Mouse (Mus musculus): ENCODE measurements around the gene Phlda2. TPM values are rescaled to one million over a fixed set of nuclear protein-coding genes. Genes with fewer than 3 reads are reported as not detected.

Phlda2 gene
- total RNA-seq, 2 experiments from 2014 or later, result not detected

DNA sequence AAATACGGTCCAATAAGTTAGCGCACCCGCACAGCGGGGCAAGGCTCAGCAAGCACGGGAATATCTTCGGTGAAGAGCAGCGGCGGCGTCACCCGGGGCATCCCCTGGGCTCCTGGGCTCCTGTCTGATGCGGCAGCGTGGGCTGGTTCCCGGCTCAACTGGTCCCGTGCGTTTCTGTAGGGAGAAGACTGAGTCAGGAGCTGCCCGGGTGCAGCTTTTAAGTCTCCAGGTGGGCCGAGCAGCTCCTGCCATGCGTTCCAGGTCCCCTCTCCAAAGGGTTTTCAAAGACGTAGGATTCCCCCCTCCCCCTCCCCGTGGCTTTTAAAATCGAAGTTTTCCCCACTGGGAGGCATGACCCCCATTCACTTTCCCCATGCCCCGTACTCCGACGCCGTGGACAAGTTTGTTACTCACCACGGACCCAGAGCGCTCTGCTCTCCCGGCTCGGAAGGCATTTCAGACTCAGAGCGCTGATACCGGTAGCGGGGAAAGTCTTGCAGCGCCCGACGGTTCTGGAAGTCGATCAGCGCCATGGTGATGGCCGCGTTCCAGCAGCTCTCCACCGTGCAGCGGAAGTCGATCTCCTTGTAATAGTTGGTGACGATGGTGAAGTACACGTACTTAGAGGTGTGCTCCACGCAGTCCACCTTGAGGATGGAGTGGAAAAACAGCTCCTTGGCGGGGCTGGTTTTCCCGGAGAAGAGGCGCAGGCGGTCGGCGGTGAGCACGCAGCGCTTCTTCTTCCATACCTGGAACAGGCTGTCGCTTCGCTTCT, 1.1 kb downstream of the Phlda2 start:
- DNase-seq, result peak; percentile 56

DNA sequence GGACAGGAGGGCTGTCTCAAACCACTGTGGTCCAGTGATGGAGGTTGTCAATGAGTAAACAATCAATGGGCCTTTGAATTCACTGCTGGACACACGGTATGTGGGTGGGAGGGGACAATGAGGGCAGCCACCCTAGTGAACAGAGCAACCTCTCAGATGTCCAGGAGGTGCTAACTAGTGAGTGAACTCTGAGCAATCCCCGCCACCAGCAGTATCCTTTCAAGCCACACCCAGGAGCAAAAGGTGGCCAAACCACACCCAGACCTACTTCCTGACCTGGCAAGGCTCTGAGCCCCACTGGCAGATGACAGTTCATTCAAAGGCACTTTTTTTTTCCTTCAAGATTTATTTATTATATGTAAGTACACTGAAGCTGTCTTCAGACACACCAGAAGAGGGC, 2.0 kb downstream of the Phlda2 start:
- DNase-seq, result no peak

DNA sequence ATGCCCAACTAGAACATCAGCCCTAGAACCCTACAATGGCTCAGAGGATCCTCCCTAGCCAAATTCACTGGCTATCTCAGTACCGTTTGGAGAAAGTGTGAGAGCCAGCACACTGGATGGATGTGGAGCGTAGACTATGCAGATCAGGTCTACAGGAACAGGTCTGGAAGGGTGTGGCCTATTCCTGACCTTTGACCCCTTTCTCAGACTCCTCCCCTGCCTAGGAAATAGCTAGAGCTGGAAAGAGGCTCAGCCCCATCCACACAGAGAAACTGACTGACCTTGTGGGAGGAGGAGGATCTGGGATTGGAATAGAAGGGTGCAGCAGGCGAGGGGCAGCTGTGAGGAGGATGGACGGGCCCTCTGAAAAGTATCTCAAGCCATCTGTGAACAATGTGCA, 4.4 kb downstream of the Phlda2 start:
- no peak for DNase-seq

DNA sequence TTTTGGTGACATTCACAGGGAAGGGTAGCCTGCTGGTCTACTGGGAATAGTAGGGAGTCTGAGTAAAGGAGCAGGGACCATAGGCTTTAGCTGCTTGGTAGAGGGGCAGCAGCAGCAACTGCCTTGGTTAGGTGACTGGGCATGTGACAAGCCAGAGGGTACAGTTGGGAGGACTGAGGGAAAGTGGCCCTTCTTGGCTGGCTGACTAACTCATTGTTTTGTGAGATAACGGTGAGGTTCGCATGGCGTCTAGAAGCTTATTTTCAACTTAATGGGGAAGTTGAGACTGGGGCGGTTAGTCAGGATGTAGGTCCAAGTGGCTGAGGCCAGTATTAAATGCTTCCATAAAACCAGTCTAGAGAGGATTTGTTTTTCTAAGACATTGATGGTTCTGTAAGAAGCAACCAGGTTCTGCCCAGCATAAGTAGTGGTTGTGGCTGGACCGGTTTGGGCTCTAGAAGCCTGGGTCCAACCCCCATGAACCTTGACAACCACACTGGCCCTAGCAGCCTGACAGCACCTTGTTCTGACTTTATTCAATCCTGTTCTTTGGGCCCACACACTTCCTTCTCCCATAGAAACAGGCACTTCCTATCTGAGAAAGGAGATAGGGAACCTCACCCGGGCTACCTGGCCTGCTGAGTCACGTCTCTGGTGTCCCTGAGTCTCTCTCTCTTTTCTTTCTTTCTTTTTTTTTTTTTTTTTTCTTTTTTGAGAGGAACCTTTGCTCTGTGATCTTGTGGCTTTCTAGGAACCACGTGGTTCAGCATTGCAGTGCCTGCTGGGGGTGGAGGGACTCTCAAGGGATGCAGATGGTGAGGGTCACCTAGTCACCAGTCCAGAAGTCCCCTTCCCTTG, 7.6 kb downstream of the Phlda2 start:
- DNase-seq, result no peak

DNA sequence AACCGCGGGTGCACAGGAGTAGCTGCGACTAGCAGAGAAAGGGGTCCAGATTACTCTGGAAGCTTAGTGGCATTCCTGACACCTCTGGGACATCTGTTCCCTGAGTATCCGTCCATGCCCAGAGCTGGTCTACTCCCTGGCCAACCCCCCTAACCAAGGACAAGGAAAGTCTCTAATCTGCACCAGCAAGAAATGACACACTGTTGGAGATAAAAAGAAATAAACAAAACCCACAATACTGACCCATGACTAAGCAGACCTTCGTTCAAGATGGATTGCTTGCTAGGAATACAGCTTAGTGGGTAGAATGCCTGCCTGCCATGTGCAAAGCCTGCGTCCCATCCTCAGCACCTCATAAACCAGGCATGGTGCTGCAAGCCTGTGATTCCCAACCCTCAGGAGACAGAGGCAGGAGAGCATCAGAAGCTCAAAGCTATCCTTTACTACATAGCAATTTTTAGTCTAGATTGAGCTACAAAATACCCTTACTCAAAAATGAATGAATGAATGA, 9.3 kb downstream of the Phlda2 start:
- DNase-seq, result no peak

DNA sequence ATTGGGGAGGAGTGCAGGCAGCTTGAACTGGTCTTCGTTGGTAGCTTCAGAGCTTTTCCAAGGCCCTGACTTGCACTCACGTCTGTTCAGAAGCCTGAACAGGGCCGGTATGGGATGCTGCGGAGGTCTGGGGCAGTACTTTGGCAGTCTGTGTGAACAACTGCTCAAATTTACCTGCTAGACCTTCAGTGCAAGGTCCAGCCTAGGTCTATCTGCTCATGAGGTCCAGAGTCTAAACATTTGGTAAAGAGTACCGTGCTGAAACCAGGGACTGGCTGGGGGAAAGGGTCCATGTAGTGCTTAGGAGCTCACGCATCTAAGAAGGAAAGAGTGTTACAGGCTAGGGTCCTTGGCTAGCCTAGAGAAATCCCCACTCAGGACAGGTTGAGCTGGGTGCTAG, 13.2 kb downstream of the Phlda2 start:
- no peak for DNase-seq

DNA sequence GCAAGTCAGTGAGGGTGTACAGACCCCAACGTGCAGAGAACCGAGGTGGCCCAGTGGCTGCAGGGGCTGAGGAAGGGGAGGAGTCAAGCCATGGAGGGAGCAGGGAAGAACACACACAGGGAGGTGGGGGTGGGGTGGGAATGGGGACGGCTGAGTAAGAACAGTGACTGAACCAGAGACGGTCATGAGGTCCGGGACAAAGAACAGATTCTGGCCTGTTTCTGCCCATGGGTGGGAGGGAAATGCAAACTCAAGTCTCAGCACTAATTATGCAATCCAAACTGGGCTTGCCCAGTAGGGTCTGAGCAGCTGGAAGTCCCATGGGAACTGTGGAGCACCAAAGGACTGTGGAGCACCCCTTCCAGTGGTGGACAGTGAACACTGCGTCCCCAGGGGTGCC, 20.4 kb downstream of the Phlda2 start:
- no peak for DNase-seq

DNA sequence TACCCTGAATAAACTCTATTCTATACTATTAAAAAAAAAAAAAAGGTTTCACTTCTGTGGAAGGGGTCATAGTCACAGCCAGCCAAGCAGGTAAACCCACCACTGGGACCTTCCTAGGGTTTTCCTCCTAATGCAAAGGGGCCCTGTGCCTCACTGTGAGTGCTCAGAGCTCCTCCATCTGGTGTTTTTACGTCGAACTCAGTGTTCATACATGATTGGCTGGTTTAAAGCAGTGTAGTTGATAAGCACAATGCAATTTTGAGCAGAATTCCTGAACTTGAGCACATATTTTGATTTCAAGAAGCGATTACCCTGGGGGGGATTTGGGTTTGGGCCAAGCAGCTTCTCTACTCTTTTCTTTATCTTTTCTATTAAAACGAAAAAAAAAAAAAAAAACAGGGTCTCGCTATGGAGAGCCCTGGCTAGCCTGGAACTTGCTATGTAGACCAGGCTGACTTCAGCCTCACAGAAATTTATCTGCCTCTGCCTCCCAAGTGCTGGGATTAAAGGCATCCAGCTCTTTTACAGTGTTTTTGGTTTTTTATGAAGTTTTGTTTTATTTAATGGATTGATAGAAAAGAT, 21.1 kb downstream of the Phlda2 start:
- no peak for DNase-seq

DNA sequence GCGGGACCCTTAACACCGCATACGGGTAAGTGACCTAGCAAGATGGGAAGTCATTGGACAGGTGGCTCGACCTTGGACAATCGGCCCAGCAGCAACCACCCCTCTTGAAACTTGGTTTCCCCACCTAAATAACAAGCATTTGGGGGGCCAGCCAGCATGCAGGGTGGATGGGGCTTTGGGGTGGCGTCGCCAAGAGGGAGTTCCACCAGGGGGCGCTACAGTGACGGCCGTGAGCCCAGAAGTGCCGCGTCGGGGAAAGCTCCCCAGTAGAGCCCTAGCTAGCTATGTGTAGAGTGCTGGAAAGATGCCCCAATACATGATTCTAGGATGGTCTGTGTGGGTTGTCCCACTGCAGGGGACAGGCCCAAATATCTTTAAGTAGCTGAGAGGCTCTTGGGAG, 22.5 kb downstream of the Phlda2 start:
- DNase-seq, result peak; percentile 82

DNA sequence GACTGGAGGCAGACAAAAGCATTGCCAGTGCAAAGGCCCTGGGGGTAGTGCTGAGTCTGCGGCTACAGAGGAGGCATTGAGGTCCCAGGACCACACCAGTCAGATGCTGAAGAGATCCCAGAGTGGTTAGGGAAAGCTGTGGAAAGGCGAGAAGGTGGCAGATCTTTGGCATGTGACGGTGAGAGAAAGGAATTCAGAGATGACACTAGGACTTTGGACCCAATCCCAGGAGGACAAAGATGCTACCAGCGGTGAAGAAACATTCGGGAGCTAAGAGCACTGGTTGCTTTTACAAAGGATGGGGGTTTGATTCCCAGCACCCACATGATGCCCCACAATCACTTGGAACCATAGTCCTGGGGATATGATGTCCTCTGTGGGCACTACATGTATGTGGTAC, 25.1 kb downstream of the Phlda2 start:
- DNase-seq, result no peak

DNA sequence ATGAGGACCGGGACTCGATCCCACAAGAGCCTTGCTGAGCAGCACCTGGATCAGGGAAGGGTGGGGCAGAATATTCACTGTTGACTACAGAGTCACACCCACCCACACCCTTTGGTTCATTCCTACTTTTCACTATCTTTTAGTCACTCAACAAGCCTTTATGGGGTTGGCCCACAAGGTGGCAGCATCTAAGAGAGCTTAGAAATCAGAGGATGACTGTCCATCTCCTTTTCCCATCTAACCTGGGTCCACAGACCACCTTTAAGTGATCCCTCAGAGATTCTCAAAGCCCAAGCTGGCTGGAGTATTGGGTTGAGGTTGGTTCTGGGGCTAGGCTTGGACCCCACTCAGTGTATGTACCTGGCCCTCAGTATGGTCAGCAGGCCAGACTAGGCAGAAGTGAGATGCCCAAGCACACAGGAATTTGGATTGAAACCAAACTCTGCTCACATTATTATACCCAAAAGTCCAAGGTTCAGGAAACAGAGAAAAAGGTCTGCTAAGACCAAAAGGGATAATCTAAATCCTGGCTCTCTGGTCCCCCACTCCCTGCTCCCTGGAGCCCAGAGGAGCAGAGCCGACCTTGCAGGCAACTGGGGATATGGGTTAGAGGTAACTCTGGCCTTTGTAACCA, 26.1 kb downstream of the Phlda2 start:
- DNase-seq, result no peak

DNA sequence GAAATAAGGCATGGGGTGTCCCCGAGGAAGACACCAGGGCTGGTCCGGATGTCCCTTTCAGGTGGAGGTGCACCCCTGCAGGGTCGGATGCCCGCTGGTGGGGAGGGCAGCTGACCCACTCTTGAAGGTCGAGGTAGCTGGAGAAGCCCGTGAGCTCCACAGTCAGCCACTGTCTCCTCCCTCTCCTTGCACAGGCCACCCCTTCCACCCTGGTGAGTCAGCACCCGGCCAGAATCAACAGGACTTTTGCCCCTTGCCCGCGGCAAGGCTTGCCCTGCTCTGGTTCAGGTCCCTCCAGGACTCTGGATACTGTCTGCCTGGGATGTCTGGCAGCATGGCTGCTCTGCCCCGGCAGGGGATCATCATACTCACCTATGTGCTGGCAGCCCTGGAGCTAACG, 27.1 kb downstream of the Phlda2 start:
- DNase-seq, result no peak

DNA sequence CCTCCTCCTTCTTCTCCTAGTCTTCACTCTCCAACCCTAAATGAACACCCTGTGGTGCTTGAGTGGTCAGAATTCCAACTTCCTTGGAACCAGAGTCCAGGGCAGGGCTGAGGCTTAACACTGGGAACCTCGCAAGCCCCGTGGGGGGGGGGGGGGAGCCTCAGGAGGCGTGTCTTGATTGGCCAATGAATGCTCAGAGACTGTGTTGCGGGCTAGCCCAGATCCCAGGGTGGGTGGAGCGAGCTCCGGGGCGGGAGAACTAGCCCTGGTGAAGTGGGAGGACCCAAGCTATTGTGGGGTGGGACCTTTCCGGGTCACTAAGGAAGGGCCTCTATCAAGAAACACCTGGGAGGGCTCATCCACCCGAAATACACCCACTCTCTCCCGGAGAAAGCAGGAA, 28.1 kb downstream of the Phlda2 start:
- DNase-seq, result no peak

DNA sequence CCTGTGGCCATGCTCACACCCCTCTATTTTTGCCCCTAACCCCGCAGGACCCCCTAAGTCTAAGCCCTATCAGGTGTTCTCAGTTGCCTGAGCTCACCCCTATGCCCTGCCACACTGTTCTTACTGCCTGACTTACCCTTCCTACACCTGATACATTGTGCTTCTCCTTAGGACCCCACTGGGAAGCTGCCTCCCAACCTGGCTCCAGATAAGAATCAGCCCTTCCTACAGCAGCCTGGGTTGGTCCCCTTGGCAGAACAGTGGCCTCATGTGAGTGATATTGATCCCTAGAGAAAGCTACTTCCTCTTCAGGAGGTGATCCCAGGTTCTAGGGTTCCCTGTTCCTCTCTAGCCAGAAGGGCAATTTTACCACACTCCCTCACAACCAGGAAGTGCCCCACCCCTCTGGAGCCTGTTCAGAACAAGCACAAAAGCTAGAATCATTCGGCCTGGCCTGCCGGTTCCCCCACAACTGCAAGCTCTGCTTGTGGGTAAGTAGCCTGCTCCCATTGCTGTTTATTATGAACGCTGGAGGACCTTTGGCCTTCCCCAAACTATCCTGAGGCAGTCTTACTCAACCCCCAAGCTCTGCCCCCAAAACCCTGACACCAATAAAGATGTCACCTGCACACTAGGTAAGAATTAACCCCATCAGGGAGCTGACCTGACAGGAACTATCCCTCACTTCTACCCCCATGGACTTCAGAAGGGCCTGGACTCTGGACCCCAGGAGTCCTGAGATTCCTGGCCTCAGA, 29.4 kb downstream of the Phlda2 start, which contains the start of gene Slc22a18:
Gene Slc22a18 (plus strand): TSS at position 390 of the 755 bp plus-strand sequence.
- DNase-seq, result peak; percentile 46

DNA sequence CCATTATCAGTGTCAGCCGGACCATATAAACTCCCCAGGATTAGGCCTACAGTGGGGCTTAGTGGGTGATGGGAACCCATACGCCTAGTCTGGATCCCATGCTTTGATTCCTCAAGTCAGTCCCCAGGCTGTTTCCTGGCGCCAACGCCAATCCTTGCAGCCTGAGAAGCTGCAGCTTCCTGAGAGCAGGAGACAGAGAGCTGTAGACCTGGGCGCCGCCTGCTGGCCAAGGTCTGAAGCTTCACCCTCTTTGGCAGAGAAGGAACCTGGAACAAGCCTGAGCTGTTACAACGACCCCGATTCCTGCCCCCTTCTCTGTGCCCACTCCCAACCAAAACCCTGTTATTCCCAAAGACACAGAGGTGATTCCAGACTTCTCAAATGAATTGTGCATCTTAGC, 33.0 kb downstream of the Phlda2 start:
- DNase-seq, result peak; percentile 88

DNA sequence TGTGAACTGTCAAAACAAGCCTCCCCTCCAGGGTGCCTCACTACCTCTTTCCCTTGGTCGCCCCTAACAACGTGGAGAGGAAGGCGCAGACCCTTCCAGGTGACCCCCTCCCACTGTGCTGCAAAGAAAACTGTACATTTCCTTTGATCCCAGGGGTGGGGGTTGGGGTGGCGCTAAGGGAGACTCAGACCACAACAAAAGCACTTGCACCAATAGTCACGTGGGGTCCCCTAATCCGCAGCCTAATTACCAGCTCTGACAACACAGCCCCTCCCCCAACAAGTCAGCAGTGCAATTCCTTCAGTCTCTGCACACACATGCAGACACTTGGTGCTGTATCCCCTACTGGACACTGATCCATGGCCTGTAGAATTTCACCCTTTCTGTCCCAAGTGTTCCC, 35.2 kb downstream of the Phlda2 start:
- no peak for DNase-seq

DNA sequence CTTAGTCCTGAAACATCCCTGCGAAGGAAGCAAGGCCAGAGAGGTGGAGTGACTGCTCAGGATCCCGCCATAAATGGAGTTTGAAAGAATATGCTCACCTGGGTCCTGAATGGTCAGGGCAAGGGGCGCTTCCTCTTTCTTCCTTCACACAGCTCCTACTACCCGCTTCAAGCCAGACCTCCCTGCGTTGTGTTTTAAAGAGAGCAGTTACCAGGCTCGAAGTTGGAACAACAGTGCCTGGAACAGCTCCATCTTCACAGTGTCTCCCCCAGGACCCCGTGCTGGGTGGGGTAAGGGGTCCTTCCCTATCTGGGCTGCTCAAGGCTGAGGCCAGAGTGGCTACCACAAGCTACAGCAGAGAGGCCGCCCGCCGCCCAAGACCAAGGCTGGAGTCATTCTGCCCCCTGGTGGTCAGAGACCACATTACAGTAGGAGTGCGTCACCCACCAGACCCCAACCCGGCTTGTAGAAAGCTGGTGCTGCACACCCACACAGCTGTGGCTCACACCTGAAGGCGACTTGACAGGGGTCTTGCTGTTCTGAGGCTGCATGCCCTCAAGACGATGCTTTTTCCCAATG, 36.8 kb downstream of the Phlda2 start:
- DNase-seq, result peak; percentile 92

DNA sequence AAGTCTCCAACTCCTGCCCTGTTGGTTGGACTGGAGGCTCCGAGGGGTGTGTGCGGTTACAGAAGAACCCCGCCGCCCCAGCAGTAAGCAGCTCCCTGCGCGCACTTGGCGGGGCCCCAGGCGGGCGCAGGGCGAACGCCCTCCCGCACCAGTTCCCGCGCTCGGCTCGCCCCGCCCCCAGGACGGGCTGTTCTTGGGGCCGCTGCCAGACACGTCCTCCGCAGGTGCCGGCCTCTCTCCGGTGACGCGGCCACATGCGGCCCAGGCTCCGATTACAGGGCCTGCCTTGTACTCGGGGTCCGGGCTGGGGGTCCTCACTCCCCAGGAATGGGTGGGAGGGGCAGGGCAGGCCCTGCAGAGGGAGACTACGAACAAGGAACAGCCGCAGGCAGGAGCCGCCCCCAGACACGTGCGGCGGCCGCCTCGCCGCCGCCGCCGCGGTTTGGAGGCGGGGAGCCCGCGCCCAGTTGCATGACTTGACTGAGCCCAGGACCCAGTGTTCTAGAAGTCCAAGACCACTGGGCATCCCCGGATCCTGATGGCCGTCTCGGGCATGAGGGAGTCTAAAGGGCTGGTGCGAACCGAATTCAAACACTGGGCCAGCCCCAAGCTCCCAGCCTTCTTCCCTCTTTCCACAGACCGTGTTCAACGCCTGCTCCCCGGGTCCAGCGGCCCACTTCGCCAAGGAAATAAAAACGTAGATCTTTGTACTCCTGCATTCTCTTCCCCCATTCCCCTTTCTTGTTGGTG, 38.0 kb downstream of the Phlda2 start:
- peak; percentile 70 for DNase-seq

DNA sequence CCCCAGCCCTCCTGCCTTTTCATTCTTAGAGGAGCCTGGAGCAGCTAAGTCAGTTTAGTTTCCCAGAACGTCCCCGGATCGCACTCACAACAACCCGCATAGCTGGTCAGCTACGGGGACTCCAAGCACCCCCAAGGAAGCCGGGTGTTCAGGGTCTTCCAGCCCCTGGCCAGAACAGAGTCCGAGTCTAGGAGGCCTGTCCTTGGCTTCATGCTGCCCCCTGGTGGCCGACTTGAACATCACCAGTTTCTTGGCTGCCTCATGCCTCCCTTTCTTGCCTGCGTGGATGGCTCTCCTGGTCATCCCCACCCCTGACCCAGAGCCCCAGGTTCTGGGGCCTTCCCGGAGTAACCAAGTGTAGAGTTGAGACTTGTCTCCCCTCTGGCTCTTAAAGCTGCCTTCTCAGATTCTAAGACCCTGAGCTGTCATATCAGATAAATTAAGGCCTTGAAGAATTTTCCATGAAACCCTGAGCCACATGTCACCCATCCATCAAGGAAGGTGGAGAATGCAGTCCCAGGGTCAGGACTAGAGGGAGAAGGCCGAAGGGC, 39.0 kb downstream of the Phlda2 start:
- peak; percentile 89 for DNase-seq

DNA sequence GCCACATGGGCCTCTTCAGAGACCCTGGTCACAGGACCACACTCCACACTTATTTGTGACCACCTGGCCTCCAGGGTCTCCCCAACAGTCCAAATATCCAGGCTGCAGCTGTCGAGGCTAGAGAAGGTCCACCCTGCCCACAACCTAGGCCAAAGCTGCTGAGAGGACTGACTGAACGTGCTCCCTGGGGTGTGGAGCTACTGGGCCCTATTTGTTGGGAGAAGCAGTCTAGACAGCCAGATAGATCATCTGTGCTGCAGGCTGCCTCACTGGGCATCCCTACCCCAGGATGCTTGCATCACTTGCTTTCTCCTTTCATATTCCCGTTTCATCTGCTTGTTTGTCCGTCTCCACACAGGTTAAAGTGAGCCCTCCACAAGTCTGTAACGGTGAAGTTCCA, 40.4 kb downstream of the Phlda2 start:
- DNase-seq, result no peak
